Mouse (Mus musculus): Measurements from ENCODE around the gene Vasn. TPM values are rescaled to one million over a fixed set of nuclear protein-coding genes. Genes with fewer than 3 reads are reported as not detected.
A peak's percentile ranks its signal among the peaks of the same experiment; 100 is the strongest.

Vasn gene
- 1 to 10 TPM; 5.7 to 6.2 TPM for total RNA-seq (2021)
- long read RNA-seq, experiment 1, partial matches to known transcripts, result 0 of 1 reads
- long read RNA-seq, experiment 1, other reads (novel, unspliced or antisense), result 0 of 1 reads
- long read RNA-seq, experiment 2, transcript Vasn-201 (2 exons, 2,829 nt), result major isoform, 7 of 7 reads
- long read RNA-seq, experiment 2, partial matches to known transcripts, result 0 of 7 reads
- long read RNA-seq, experiment 2, other reads (novel, unspliced or antisense), result 0 of 7 reads

DNA sequence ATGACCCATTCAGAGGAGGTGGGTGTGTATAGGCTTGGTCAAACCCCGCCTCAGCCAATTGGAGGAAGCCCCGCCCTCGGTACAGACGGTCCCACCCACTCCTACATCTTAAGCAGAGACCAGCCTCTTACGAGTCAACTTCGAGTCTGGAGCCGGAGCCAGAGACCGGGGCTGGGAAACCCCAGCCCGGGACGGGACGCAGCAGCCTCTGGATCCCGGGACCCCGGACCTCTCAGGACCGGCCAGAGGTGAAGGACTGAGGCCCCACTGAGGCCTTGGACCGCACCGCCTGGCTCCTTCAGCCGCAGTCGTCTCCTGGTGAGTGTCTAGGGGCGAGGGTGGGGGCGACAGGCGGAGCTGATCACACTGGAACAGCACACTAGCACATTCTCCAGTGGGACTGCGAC, at the start of gene Vasn, which contains the start of gene Dnaja3:
Gene Vasn, plus strand, starts transcription at position 111 of the 407 bp plus-strand sequence.
Gene Dnaja3, plus strand, starts transcription at position 159 of the 407 bp plus-strand sequence.
- Histone ChIP-seq H3K27ac (peak within 1 kb of the TSS; percentile 82), H3K4me3 (peak within 1 kb of the TSS; percentile 62)
- DNase-seq (ENCODE audit: low spot score in 2 of 2), result peak; percentile 62 to 76
- no peak for TF ChIP-seq CTCF (conservative IDR thresholded peaks at IDR 0.05)

DNA sequence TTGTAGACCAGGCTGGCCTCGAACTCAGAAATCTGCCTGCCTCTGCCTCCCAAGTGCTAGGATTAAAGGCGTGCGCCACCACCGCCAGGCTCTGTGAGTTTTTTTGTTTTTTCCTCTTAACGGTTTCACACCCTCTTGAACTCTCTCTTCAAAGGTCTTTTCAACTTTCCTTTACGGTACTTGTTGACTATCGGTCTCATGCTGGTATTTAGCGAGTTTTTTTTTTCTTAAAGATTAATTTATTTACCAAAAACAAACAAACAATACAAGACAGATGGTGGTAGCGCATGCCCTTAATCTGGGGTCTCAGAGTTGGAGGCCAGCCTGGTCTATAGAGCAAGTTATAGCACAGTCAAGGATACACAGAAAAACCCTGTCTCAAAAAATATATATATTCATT, 49.5 kb upstream of the Vasn start:
- Histone ChIP-seq H3K27ac (no peak overlapping the region), H3K4me3 (no peak overlapping the region)
- TF ChIP-seq CTCF (conservative IDR thresholded peaks at IDR 0.05), result no peak
- DNase-seq (ENCODE audit: low spot score in 2 of 2), result no peak

GRCm38 (mm10) chr16:4592909-4593875, 46.5 kb upstream of the Vasn start:
- DNase-seq (ENCODE audit: low spot score in 2 of 2), result peak; percentile 41 to 47

DNA sequence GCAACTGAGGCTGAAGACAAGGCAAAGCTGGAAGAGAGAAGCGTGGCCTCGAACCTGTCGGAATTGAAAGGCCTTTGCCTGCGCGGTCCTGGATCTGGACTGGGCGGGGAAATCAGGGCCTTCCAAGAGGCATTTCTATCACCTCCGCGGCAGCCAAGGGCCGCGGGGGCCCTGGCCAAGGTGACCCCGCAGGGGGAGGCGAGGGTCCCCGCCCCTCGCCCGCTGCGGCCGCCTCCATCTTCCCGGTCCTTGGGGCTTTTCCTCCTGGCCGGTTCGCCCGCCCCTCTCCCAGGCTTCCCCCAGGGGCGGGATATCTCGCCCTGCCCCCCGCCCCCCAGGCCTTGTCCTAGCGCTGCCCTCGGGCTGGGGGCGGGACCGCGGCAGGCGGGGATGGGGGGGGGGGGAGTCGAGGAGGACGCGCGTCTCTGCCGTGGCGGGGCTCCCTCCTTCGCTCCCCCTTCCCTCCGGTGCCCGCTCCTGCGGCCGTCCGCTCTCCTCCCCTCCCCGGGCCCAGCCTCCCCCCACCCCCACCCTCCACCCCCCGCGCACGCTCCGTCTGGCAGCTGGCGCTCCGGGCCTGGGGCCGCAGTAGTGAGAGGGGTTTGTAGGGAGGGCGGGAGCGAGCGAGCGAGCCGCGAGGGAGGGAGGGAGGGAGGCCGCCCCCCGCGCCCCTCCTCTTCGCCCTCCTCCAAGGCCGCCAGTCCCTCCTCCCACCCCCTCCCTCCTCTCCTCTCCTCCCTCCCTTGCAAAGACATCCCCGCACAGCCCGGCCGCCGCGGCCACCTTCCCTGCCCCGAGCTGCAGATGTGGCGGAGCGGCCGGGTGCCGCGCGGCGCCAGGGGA, 45.5 kb upstream of the Vasn start, which contains the start of gene Glis2:
Gene Glis2, plus strand, starts transcription at position 743 of the 843 bp plus-strand sequence.
- TF ChIP-seq CTCF (conservative IDR thresholded peaks at IDR 0.05), result no peak
- DNase-seq (ENCODE audit: low spot score in 2 of 2), result no peak
- H3K4me3 ChIP-seq, result peak within 1 kb of the TSS; percentile 82
- peak within 1 kb of the TSS; percentile 92 for H3K27ac ChIP-seq

More at GRCm38 (mm10) chr16:4592909-4593875, 46.5 kb upstream of the Vasn start:
- Histone ChIP-seq H3K27ac (peak overlapping the region; percentile 92), H3K4me3 (peak overlapping the region; percentile 82)
- TF ChIP-seq CTCF (conservative IDR thresholded peaks at IDR 0.05), result peak; percentile 79

DNA sequence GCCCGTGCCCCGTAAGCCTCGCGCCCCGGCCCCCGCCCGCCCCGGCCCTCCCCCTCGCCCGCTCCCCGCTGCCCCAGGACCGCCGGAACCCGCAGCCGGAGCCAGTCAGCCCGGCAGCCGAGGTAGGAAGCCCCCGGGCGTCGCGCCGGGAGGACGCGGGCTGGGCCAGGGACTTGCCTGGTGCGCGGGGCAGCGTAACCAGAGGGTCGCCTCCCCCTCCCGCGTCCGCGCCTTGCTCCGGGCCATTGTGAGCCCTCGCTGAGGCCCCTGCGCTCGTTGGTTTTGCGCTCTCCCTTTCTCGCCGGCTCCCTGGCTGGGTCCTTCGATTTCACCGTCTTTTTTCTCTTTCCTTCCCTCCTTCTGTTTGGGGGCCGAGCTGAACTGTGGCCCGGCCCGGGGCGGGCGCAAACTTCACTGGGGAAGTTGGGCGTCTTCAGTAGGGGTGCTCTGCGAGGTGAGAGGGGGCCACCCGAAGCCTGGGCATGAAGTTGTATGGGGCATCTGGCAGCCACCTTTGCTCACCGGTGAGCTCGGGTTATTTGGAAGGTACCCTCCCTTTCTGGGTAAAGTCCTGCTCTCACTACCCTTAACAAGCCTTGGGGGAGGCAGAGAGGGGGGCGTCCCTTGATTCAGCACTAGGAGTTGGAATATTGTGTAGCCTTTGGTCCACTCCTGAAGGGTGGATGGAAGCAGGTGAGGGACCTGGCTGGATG, 44.8 kb upstream of the Vasn start:
- H3K27ac ChIP-seq, result peak overlapping the region; percentile 92
- TF ChIP-seq CTCF (conservative IDR thresholded peaks at IDR 0.05), result no peak
- H3K4me3 ChIP-seq, result peak overlapping the region; percentile 82
- no peak for DNase-seq (ENCODE audit: low spot score in 2 of 2)

DNA sequence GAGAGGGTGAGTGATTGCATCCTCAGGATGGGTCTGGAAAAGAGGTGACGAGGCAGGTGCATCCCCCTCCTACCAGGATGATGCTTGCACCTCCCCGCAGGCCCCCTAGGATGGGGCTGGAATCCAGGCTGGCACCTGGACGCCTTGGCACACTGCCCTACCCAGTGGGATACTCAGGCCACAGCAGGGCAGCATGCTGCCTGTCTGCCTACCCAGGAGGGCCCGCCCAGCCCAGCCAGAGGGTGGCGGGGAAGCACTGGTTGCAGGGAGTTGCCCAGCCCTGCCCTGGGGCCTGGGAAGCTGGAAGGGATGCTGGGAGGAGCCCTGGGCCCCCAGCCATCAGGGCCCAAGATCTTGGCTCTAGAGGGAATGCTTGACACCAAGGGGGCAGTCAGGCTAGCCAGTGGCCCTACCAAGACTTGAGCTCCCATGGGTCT, 44.2 kb upstream of the Vasn start:
- no peak for TF ChIP-seq CTCF (conservative IDR thresholded peaks at IDR 0.05)
- peak overlapping the region; percentile 92 for H3K27ac ChIP-seq
- no peak for DNase-seq (ENCODE audit: low spot score in 2 of 2)
- H3K4me3 ChIP-seq, result peak overlapping the region; percentile 82

DNA sequence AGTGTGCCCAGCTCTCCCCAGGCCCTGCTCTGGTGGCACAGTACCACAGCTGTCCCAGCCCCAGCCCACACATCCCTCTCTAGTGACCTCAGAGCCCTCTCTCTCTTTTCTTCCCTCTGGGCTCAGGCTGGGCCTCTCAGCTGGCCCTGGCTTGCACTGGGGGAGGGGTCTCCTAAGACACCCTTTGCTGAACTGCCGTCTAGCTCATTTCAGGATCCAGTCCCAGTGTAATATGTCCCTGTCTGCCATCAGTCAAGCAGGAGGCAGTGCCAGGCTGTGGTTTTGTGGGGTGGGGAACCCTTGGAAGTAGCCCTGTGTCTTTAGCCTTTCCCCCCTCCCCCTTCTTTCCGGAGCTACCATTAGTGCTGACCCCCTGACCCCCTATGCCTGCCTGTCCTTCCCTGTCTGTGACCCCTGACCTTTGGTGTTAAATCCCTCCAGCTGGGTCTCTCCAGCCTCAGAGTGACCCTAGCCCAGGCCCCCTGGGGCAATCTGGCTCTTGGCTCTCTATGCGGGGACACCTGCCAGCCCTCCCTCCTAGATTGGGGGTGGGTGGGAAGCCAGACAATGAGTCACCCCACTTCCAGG, 43.5 kb upstream of the Vasn start:
- Histone ChIP-seq H3K4me3 (peak overlapping the region; percentile 82; the same call in 1 of the 2 replicates), H3K27ac (peak overlapping the region; percentile 92; the same call in 1 of the 2 replicates)
- DNase-seq (ENCODE audit: low spot score in 2 of 2), result no peak
- TF ChIP-seq CTCF (conservative IDR thresholded peaks at IDR 0.05), result no peak

GRCm38 (mm10) chr16:4596836-4597235, 42.9 kb upstream of the Vasn start:
- Histone ChIP-seq H3K4me3 (no peak overlapping the region), H3K27ac (no peak overlapping the region)
- no peak for TF ChIP-seq CTCF (conservative IDR thresholded peaks at IDR 0.05)

GRCm38 (mm10) chr16:4597296-4597695, 42.4 kb upstream of the Vasn start:
- Histone ChIP-seq H3K4me3 (no peak overlapping the region), H3K27ac (no peak overlapping the region)
- DNase-seq (ENCODE audit: low spot score in 2 of 2), result no peak
- TF ChIP-seq CTCF (conservative IDR thresholded peaks at IDR 0.05), result no peak

More at GRCm38 (mm10) chr16:4596836-4597235, 42.9 kb upstream of the Vasn start:
- DNase-seq (ENCODE audit: low spot score in 2 of 2), result no peak

GRCm38 (mm10) chr16:4598041-4598440, 41.7 kb upstream of the Vasn start:
- Histone ChIP-seq H3K4me3 (no peak overlapping the region), H3K27ac (no peak overlapping the region)
- no peak for DNase-seq (ENCODE audit: low spot score in 2 of 2)
- TF ChIP-seq CTCF (conservative IDR thresholded peaks at IDR 0.05), result no peak

- Histone ChIP-seq H3K27ac (0 out of 2 replicates have a peak overlapping the region, but pooled peaks have one; percentile 7), H3K4me3 (no peak overlapping the region)
- TF ChIP-seq CTCF (conservative IDR thresholded peaks at IDR 0.05), result no peak
- DNase-seq (ENCODE audit: low spot score in 2 of 2), result no peak
These were observed 40.7 kb upstream of the Vasn start for GRCm38 (mm10) chr16:4598891-4599543.
